In the genomic region with DNA sequence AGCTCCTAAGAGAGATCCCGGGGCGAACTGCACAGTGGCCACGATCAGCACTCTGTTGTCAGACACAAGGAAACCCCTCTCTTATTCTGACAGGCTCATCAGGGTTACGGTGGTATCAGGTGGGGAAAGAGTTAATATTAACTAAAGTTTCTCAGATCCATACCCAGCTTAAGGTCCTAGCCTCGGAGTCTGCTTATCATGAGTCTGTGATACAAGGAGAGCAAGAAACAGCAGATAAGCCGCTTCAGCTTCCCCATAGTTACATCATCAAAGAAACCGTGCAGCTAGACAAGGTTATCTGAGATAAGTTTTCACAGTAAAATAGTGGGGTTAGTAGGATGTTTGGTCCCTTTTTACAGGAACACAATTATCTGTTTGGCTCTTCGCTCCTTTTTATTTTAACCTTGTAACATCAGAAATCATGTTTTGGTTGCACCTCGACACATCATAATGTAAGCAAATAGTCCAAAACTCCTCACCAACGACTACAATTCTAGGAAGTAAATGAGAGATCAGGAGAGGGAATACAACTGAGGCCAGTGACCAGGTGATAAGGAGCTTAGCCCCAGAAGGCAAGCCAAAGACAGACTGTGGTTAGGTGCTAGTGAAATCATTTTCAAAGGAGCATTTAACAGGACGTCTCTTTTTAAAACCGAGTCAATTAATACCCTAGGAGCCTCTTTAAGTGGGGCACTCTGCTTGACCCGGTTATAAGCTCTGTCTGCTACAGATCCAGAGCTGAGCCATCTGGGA, we compare ENCODE assay signal across 1 mouse cellular context.
TF ChIP-seq lines count a peak whose summit lies in the region.

No protein-coding gene starts in this region.

TF ChIP-seq in MEL, 35 proteins besides CTCF, POLR2A, EP300 and RAD21 (continued from another document):
- TF ChIP-seq CHD1 (IDR thresholded peaks at IDR 0.05; ENCODE audit: low read depth, low read length) (no peak), USF2 (IDR thresholded peaks at IDR 0.05; ENCODE audit: borderline replicate concordance in 1 of 2, insufficient read depth in 1 of 2, low read depth in 1 of 2, low read length in 2 of 2) (no peak), ZNF384 (IDR thresholded peaks at IDR 0.05; ENCODE audit: low read depth, low read length) (no peak), ZKSCAN1 (IDR thresholded peaks at IDR 0.05; ENCODE audit: low read depth, low read length) (peak; percentile 43; the same call in 1 of the 2 replicates), HCFC1 (IDR thresholded peaks at IDR 0.05; ENCODE audit: low read depth, low read length) (0 out of 2 replicates have a peak, but pooled peaks have one; percentile 34), POLR2AphosphoS2 (IDR thresholded peaks at IDR 0.05; ENCODE audit: low read length) (no peak), POLR2AphosphoS5 (IDR thresholded peaks at IDR 0.05; ENCODE audit: borderline replicate concordance, low read depth, low read length) (no peak), SMC3 (IDR thresholded peaks at IDR 0.05; ENCODE audit: low read depth, low read length) (0 out of 2 replicates have a peak, but pooled peaks have one; percentile 7), MAFK (IDR thresholded peaks at IDR 0.05; ENCODE audit: borderline replicate concordance, low read depth, low read length) (no peak), MYC (IDR thresholded peaks at IDR 0.05; ENCODE audit: low read depth, low read length) (no peak), KAT2A (conservative IDR thresholded peaks at IDR 0.05; ENCODE audit: low read depth, low read length) (no peak; the same call in 1 of the 2 replicates), MYB (IDR thresholded peaks at IDR 0.05; ENCODE audit: low read depth, low read length) (no peak), GATA1 (IDR thresholded peaks at IDR 0.05; ENCODE audit: low read depth, low read length) (peak; percentile 94), BHLHE40 (IDR thresholded peaks at IDR 0.05; ENCODE audit: borderline replicate concordance, low read depth, low read length) (peak; percentile 79), ELF1 (IDR thresholded peaks at IDR 0.05; ENCODE audit: low read depth, low read length) (peak; percentile 22; the same call in 1 of the 2 replicates), MAZ (IDR thresholded peaks at IDR 0.05; ENCODE audit: low read depth, low read length) (0 out of 2 replicates have a peak, but pooled peaks have one; percentile 61), NELFE (IDR thresholded peaks at IDR 0.05; ENCODE audit: low read depth, low read length) (no peak), TAL1 (IDR thresholded peaks at IDR 0.05; ENCODE audit: low read length) (no peak), JUND (IDR thresholded peaks at IDR 0.05; ENCODE audit: low read depth, low read length) (no peak), GABPA (IDR thresholded peaks at IDR 0.05; ENCODE audit: low read depth, low read length) (no peak), CHD2 (IDR thresholded peaks at IDR 0.05; ENCODE audit: low read length) (no peak), E2F4 (IDR thresholded peaks at IDR 0.05; ENCODE audit: borderline replicate concordance, low read depth, low read length) (no peak), UBTF (IDR thresholded peaks at IDR 0.05; ENCODE audit: borderline replicate concordance, insufficient read depth, low read depth, low read length) (no peak), SIN3A (IDR thresholded peaks at IDR 0.05; ENCODE audit: low read length) (peak; percentile 40; the same call in 1 of the 2 replicates), TBP (IDR thresholded peaks at IDR 0.05; ENCODE audit: low read depth, low read length) (0 out of 2 replicates have a peak, but pooled peaks have one; percentile 21), MXI1 (IDR thresholded peaks at IDR 0.05; ENCODE audit: low read depth, low read length) (no peak), NRF1 (IDR thresholded peaks at IDR 0.05; ENCODE audit: insufficient read depth, low read depth, low read length, poor library complexity, severe bottlenecking) (no peak), TCF12 (IDR thresholded peaks at IDR 0.05; ENCODE audit: low read depth, low read length) (peak; percentile 91), MEF2A (IDR thresholded peaks at IDR 0.05; ENCODE audit: extremely low read depth, insufficient replicate concordance, low read depth, low read length, poor library complexity, severe bottlenecking) (no peak), MAX (IDR thresholded peaks at IDR 0.05; ENCODE audit: low read length) (no peak), ZC3H11A (IDR thresholded peaks at IDR 0.05; ENCODE audit: low read depth, low read length) (peak; percentile 18; the same call in 1 of the 2 replicates), RCOR1 (IDR thresholded peaks at IDR 0.05; ENCODE audit: low read depth, low read length) (peak; percentile 75), ZMIZ1 (IDR thresholded peaks at IDR 0.05; ENCODE audit: low read depth, low read length) (no peak), USF1 (IDR thresholded peaks at IDR 0.05; ENCODE audit: low read depth, low read length) (no peak)
